Mouse (Mus musculus) heart, embryonic 14.5 days (tissue): ENCODE data around the gene Zcwpw1. TPM values are rescaled to one million over a fixed set of nuclear protein-coding genes. Genes with fewer than 3 reads are reported as not detected.

Experiments
- ATAC-seq: fragments of 200-750 bp; cut with Nextera tagmentation; 2 replicates; pipeline ENCODE4 v1.8.0; 2017; ENCODE audit warnings: low read depth, moderate TSS enrichment; ENCODE audit not compliant: insufficient number of reproducible peaks, insufficient read depth, low FRiP score
- H3K27ac ChIP-seq, 2 experiments: fragments of 200-500 bp in 1 of 2; fragments of 300-500 bp in 1 of 2; sonication (generic) in 1 of 2; replicated peaks in 1 of 2; 2 replicates each; pipeline ENCODE4 v1.5.1; 2012 to 2014; ENCODE audit warnings: low read depth in 2 of 2, low read length in 2 of 2, control low read depth in 1 of 2, mild to moderate bottlenecking in 1 of 2, mixed read lengths in 1 of 2; ENCODE audit not compliant: control insufficient read depth in 1 of 2, insufficient read depth in 1 of 2
- H3K27me3 ChIP-seq: fragments of 300-500 bp; sonication (generic); 2 replicates; pipeline ENCODE4 v1.6.1; 2014; ENCODE audit warnings: mild to moderate bottlenecking, low read length, control low read depth; ENCODE audit not compliant: control insufficient read depth, insufficient read depth
- H3K36me3 ChIP-seq: fragments of 300-500 bp; sonication (generic); 2 replicates; pipeline ENCODE4 v1.6.1; 2014; ENCODE audit warnings: mild to moderate bottlenecking, control low read depth, low read length, mixed read lengths; ENCODE audit not compliant: control insufficient read depth, insufficient read depth
- H3K4me1 ChIP-seq, 2 experiments: fragments of 200-500 bp in 1 of 2; fragments of 300-500 bp in 1 of 2; sonication (generic) in 1 of 2; 2 replicates each; pipeline ENCODE4 v1.6.1; 2012 to 2014; ENCODE audit warnings: low read length in 2 of 2, control low read depth in 1 of 2, mixed read lengths in 1 of 2; ENCODE audit not compliant: control insufficient read depth in 2 of 2, insufficient read depth in 2 of 2
- H3K4me2 ChIP-seq: fragments of 300-500 bp; sonication (generic); 2 replicates; pipeline ENCODE4 v1.6.1; 2014; ENCODE audit warnings: mild to moderate bottlenecking, low read length
- H3K4me3 ChIP-seq, 2 experiments: fragments of 200-500 bp in 1 of 2; fragments of 300-500 bp in 1 of 2; sonication (generic) in 1 of 2; 2 replicates each; pipeline ENCODE4 v1.5.1; 2012 to 2014; ENCODE audit warnings: low read length in 2 of 2, mild to moderate bottlenecking in 2 of 2, control low read depth in 1 of 2, low read depth in 1 of 2, moderate library complexity in 1 of 2; ENCODE audit not compliant: control insufficient read depth in 1 of 2, insufficient read depth in 1 of 2
- H3K9ac ChIP-seq: fragments of 300-500 bp; sonication (generic); 2 replicates; pipeline ENCODE4 v1.6.1; 2014; ENCODE audit warnings: mild to moderate bottlenecking, low read length
- H3K9me3 ChIP-seq: fragments of 300-500 bp; sonication (generic); 2 replicates; pipeline ENCODE4 v1.6.1; 2016; ENCODE audit warnings: low read length, control low read depth; ENCODE audit not compliant: control insufficient read depth
- WGBS: fragments of 180-500 bp; shearing (Covaris S2); extraction: QIAGEN DNeasy Blood & Tissue Kit; methylation state at CpG from one replicate; pipeline ENCODE4 v1.1.7; 2014; 5-methylcytosine and 5-hydroxymethylcytosine counted together
- polyA plus RNA-seq: library from polyadenylated mRNA; unstranded; fragments of >200 nt; fragmentation: Nextera tagmentation; extraction: Ambion mirVana; gene quantifications from 2 replicates; pipeline ENCODE4 v1.2.1, GENCODE M21; 2014

The Zcwpw1 gene
- polyA plus RNA-seq, 1 experiment from 2014 or later: 7.6 TPM

- Histone ChIP-seq H3K4me3 (no peak overlapping the region), H3K4me1 (peaks cover 22 to 51% of the 10 kb centered on the region in 2 experiments), H3K9me3 (no peaks in the 10 kb centered on the region), H3K27me3 (no peaks in the 10 kb centered on the region), H3K4me2 (no peak overlapping the region), H3K9ac (0 out of 2 replicates have a peak overlapping the region, but pooled peaks have one; percentile 3), H3K36me3 (peaks cover 66% of the 10 kb centered on the region), H3K27ac (peak overlapping the region; percentile 6 to 61; a peak in 3 of 4 replicates)
- WGBS: 23% methylated on average over 10 of the region's 10 CpGs
- ATAC-seq: peak; percentile 10; the same call in 1 of the 2 replicates
Measured at GRCm38 (mm10) chr5:137756882-137757661, 30.5 kb upstream of the Zcwpw1 start.

- H3K4me1 ChIP-seq: peaks cover 19 to 44% of the 10 kb centered on the region in 2 experiments
- H3K27ac ChIP-seq: peak overlapping the region in 1 of 2 experiments; percentile 61; a peak in 1 of 4 replicates
- ATAC-seq: peak; percentile 64
- no peak overlapping the region for H3K4me2 ChIP-seq
- no peaks in the 10 kb centered on the region for H3K9me3 ChIP-seq
- WGBS: 47% methylated on average over 6 of the region's 6 CpGs
- H3K9ac ChIP-seq: 0 out of 2 replicates have a peak overlapping the region, but pooled peaks have one; percentile 30
- H3K36me3 ChIP-seq: peaks cover 58% of the 10 kb centered on the region
- no peak overlapping the region for H3K4me3 ChIP-seq
- H3K27me3 ChIP-seq: no peaks in the 10 kb centered on the region
Measured at GRCm38 (mm10) chr5:137757887-137758286, 29.7 kb upstream of the Zcwpw1 start.

- Histone ChIP-seq H3K9me3 (no peaks in the 10 kb centered on the region), H3K27ac (0 out of 4 replicates have a peak overlapping the region, but pooled peaks of 1 of the 2 experiments have one; percentile 24), H3K36me3 (peaks cover 47% of the 10 kb centered on the region), H3K27me3 (no peaks in the 10 kb centered on the region), H3K4me3 (no peak overlapping the region), H3K9ac (no peak overlapping the region), H3K4me2 (no peak overlapping the region), H3K4me1 (peaks cover 14 to 34% of the 10 kb centered on the region in 2 experiments)
- WGBS: 89% methylated on average over 19 of the region's 19 CpGs
- ATAC-seq: no peak
Measured at GRCm38 (mm10) chr5:137758921-137759534, 28.6 kb upstream of the Zcwpw1 start.

- H3K4me1 ChIP-seq: peaks cover 14 to 34% of the 10 kb centered on the region in 2 experiments
- no peak overlapping the region for H3K4me3 ChIP-seq
- H3K4me2 ChIP-seq: no peak overlapping the region
- H3K9me3 ChIP-seq: no peaks in the 10 kb centered on the region
- no peak overlapping the region for H3K9ac ChIP-seq
- peak; percentile 31 for ATAC-seq
- H3K36me3 ChIP-seq: peaks cover 41% of the 10 kb centered on the region
- no peaks in the 10 kb centered on the region for H3K27me3 ChIP-seq
- H3K27ac ChIP-seq: no peak overlapping the region
- whole genome bisulfite sequencing: 42% methylated on average over 4 of the region's 4 CpGs
Measured at GRCm38 (mm10) chr5:137759971-137760412, 27.6 kb upstream of the Zcwpw1 start.

GRCm38 (mm10) chr5:137764609-137765340 lies 22.8 kb upstream of the Zcwpw1 start:
- peaks cover 3% of the 10 kb centered on the region; the same call in 1 of the 2 replicates for H3K9me3 ChIP-seq

GRCm38 (mm10) chr5:137766270-137766669 lies 21.3 kb upstream of the Zcwpw1 start:
- Histone ChIP-seq H3K9ac (no peak overlapping the region), H3K27me3 (no peaks in the 10 kb centered on the region), H3K36me3 (no peaks in the 10 kb centered on the region), H3K9me3 (peaks cover 3% of the 10 kb centered on the region; the same call in 1 of the 2 replicates), H3K4me1 (no peaks in the 10 kb centered on the region), H3K27ac (no peak overlapping the region), H3K4me3 (no peak overlapping the region), H3K4me2 (no peak overlapping the region)
- 63% methylated on average over 3 of the region's 3 CpGs for WGBS
- ATAC-seq: no peak

More at GRCm38 (mm10) chr5:137764609-137765340, 22.8 kb upstream of the Zcwpw1 start:
- ATAC-seq: no peak
- H3K4me2 ChIP-seq: no peak overlapping the region
- peaks cover 2% of the 10 kb centered on the region for H3K36me3 ChIP-seq
- no peak overlapping the region for H3K27ac ChIP-seq
- H3K27me3 ChIP-seq: no peaks in the 10 kb centered on the region
- no peak overlapping the region for H3K4me3 ChIP-seq
- peaks cover 2 to 4% of the 10 kb centered on the region in 2 experiments; a peak in 2 of 4 replicates for H3K4me1 ChIP-seq
- H3K9ac ChIP-seq: no peak overlapping the region
- WGBS: 51% methylated on average over 9 of the region's 9 CpGs

- no peak for ATAC-seq
- 76% methylated on average over 1 of the region's 1 CpGs for WGBS
- H3K4me1 ChIP-seq: no peaks in the 10 kb centered on the region
Measured at GRCm38 (mm10) chr5:137768475-137768874, 19.1 kb upstream of the Zcwpw1 start.

More at GRCm38 (mm10) chr5:137768475-137768874, 19.1 kb upstream of the Zcwpw1 start:
- Histone ChIP-seq H3K27me3 (no peaks in the 10 kb centered on the region), H3K9me3 (peaks cover 3% of the 10 kb centered on the region; the same call in 1 of the 2 replicates), H3K27ac (no peak overlapping the region), H3K4me3 (no peak overlapping the region), H3K4me2 (no peak overlapping the region), H3K9ac (no peak overlapping the region), H3K36me3 (no peaks in the 10 kb centered on the region)
